Mouse (Mus musculus) embryonic facial prominence, embryonic 11.5 days (tissue): ENCODE data around the gene Armc8. TPM values are rescaled to one million over a fixed set of nuclear protein-coding genes. Genes with fewer than 3 reads are reported as not detected.

Experiments used
- ATAC-seq: fragments of 200-750 bp; cut with Nextera tagmentation; replicated peaks from 2 replicates; pipeline ENCODE4 v1.8.0; 2017; ENCODE audit warnings: low read depth; ENCODE audit not compliant: insufficient number of reproducible peaks, low FRiP score, low TSS enrichment
- DNase-seq: peaks from one replicate; pipeline ENCODE4 v3.0.0-alpha.2; 2015; ENCODE audit warnings: low spot score
- H3K27ac ChIP-seq: fragments of 300-500 bp; sonication (generic); replicated peaks from 2 replicates; pipeline ENCODE4 v1.5.1; 2014; ENCODE audit warnings: mild to moderate bottlenecking, low read depth, low read length, control low read depth
- H3K27me3 ChIP-seq: fragments of 300-500 bp; sonication (generic); 2 replicates; pipeline ENCODE4 v1.6.1; 2014; ENCODE audit warnings: mild to moderate bottlenecking, low read length, moderate library complexity, mixed read lengths; ENCODE audit not compliant: control insufficient read depth, insufficient read depth
- H3K36me3 ChIP-seq: fragments of 300-500 bp; sonication (generic); replicated peaks from 2 replicates; pipeline ENCODE4 v1.6.1; 2014; ENCODE audit warnings: low read depth, mild to moderate bottlenecking, low read length, moderate library complexity, mixed read lengths; ENCODE audit not compliant: control insufficient read depth, insufficient read depth
- H3K4me1 ChIP-seq: fragments of 300-500 bp; sonication (generic); 2 replicates; pipeline ENCODE4 v1.6.1; 2014; ENCODE audit warnings: low read length, mixed read lengths; ENCODE audit not compliant: control insufficient read depth, insufficient read depth
- H3K4me2 ChIP-seq: fragments of 300-500 bp; sonication (generic); 2 replicates; pipeline ENCODE4 v1.6.1; 2014; ENCODE audit warnings: low read depth, mild to moderate bottlenecking, control low read depth, low read length, moderate library complexity
- H3K4me3 ChIP-seq: fragments of 300-500 bp; sonication (generic); 2 replicates; pipeline ENCODE4 v1.5.1; 2014; ENCODE audit warnings: low read depth, low read length, control low read depth
- H3K9ac ChIP-seq: fragments of 300-500 bp; sonication (generic); replicated peaks from 2 replicates; pipeline ENCODE4 v1.6.1; 2014; ENCODE audit warnings: mild to moderate bottlenecking, control low read depth, low read length
- H3K9me3 ChIP-seq: fragments of 300-500 bp; sonication (generic); replicated peaks from 2 replicates; pipeline ENCODE4 v1.6.1; 2016; ENCODE audit warnings: mild to moderate bottlenecking, low read length, inconsistent platforms, mixed read lengths; ENCODE audit not compliant: control insufficient read depth
- WGBS: fragments of 180-500 bp; shearing (Covaris S2); extraction: QIAGEN DNeasy Blood & Tissue Kit; methylation state at CpG from one replicate; pipeline ENCODE4 v1.1.7; 2014; 5-methylcytosine and 5-hydroxymethylcytosine counted together
- polyA plus RNA-seq: library from polyadenylated mRNA; unstranded; fragments of >200 nt; fragmentation: Nextera tagmentation; extraction: Ambion mirVana; gene quantifications from 2 replicates; pipeline ENCODE4 v1.2.1, GENCODE M21; 2014

Armc8 gene
- polyA plus RNA-seq, 1 experiment from 2014 or later = 27.2 TPM

- H3K9ac ChIP-seq = no peak overlapping the region
- H3K27ac ChIP-seq = no peak overlapping the region
- no peaks in the 10 kb centered on the region for H3K36me3 ChIP-seq
- H3K27me3 ChIP-seq = peaks cover 9% of the 10 kb centered on the region
- WGBS = 70% methylated on average over 8 of the region's 8 CpGs
- DNase-seq (no peak), ATAC-seq (no peak)
- H3K4me2 ChIP-seq = no peak overlapping the region
- no peaks in the 10 kb centered on the region for H3K9me3 ChIP-seq
- H3K4me3 ChIP-seq = no peak overlapping the region
- peaks cover 6% of the 10 kb centered on the region for H3K4me1 ChIP-seq
Observed at GRCm38 (mm10) chr9:99439064-99439463, 129.6 kb downstream of the Armc8 start.

GRCm38 (mm10) chr9:99437781-99438565, 130.7 kb downstream of the Armc8 start:
- H3K36me3 ChIP-seq = no peaks in the 10 kb centered on the region
- no peak overlapping the region for H3K9ac ChIP-seq
- ATAC-seq (no peak), DNase-seq (no peak)
- no peak overlapping the region for H3K27ac ChIP-seq
- no peak overlapping the region for H3K4me2 ChIP-seq
- no peaks in the 10 kb centered on the region for H3K9me3 ChIP-seq
- H3K27me3 ChIP-seq = peaks cover 9% of the 10 kb centered on the region
- no peak overlapping the region for H3K4me3 ChIP-seq
- WGBS = 77% methylated on average over 12 of the region's 12 CpGs
- H3K4me1 ChIP-seq = peaks cover 6% of the 10 kb centered on the region

- WGBS = 18% methylated on average over 27 of the region's 27 CpGs
- peak within 1 kb of the TSS; percentile 91 for H3K4me2 ChIP-seq
- H3K9ac ChIP-seq = peak within 1 kb of the TSS; percentile 91
- no peak for DNase-seq
- H3K4me3 ChIP-seq = peak within 1 kb of the TSS; percentile 83
- H3K9me3 ChIP-seq = no peaks in the 10 kb centered on the region
- peak within 1 kb of the TSS; percentile 20; the same call in 1 of the 2 replicates for H3K27ac ChIP-seq
- peaks cover 9% of the 10 kb centered on the region for H3K27me3 ChIP-seq
- no peaks in the 10 kb centered on the region for H3K36me3 ChIP-seq
- peaks cover 6% of the 10 kb centered on the region for H3K4me1 ChIP-seq
- no peak for ATAC-seq
Observed at GRCm38 (mm10) chr9:99437031-99437764, 131.5 kb downstream of the Armc8 start, which contains the start of gene Mras. Mras (minus strand) TSS chr9:99437381.

- Histone ChIP-seq H3K4me3 (peak overlapping the region; percentile 83), H3K27me3 (peaks cover 9% of the 10 kb centered on the region), H3K4me1 (peaks cover 6% of the 10 kb centered on the region), H3K9ac (peak overlapping the region; percentile 91), H3K27ac (peak overlapping the region; percentile 20; the same call in 1 of the 2 replicates), H3K4me2 (peak overlapping the region; percentile 91), H3K9me3 (no peaks in the 10 kb centered on the region), H3K36me3 (no peaks in the 10 kb centered on the region)
- under 1% methylated on average over 68 of the region's 86 CpGs for WGBS
- peak; percentile 66 for DNase-seq
- ATAC-seq = peak; percentile 61
Observed at GRCm38 (mm10) chr9:99436182-99437030, 132.3 kb downstream of the Armc8 start.

GRCm38 (mm10) chr9:99435619-99436181, 133.0 kb downstream of the Armc8 start:
- 0 out of 2 replicates have a peak overlapping the region, but pooled peaks have one; percentile 20 for H3K27ac ChIP-seq
- peak overlapping the region; percentile 91 for H3K4me2 ChIP-seq
- peaks cover 6% of the 10 kb centered on the region for H3K4me1 ChIP-seq
- peak; percentile 33 for DNase-seq
- peak overlapping the region; percentile 91 for H3K9ac ChIP-seq
- 13% methylated on average over 16 of the region's 16 CpGs for WGBS
- no peaks in the 10 kb centered on the region for H3K9me3 ChIP-seq
- peaks cover 9% of the 10 kb centered on the region for H3K27me3 ChIP-seq
- peak; percentile 37 for ATAC-seq
- peak overlapping the region; percentile 83 for H3K4me3 ChIP-seq
- no peaks in the 10 kb centered on the region for H3K36me3 ChIP-seq

- Histone ChIP-seq H3K27me3 (peaks cover 9% of the 10 kb centered on the region), H3K27ac (no peak overlapping the region; the same call in 1 of the 2 replicates), H3K9ac (peak overlapping the region; percentile 91), H3K4me1 (peaks cover 6% of the 10 kb centered on the region), H3K36me3 (no peaks in the 10 kb centered on the region), H3K4me3 (peak overlapping the region; percentile 83), H3K4me2 (peak overlapping the region; percentile 91), H3K9me3 (no peaks in the 10 kb centered on the region)
- DNase-seq (peak; percentile 61), ATAC-seq (peak; percentile 46)
- 23% methylated on average over 14 of the region's 14 CpGs for WGBS
Observed at GRCm38 (mm10) chr9:99434892-99435618, 133.6 kb downstream of the Armc8 start.

- Histone ChIP-seq H3K4me2 (no peak overlapping the region), H3K27me3 (peaks cover 4% of the 10 kb centered on the region), H3K27ac (no peak overlapping the region), H3K36me3 (no peaks in the 10 kb centered on the region), H3K4me3 (no peak overlapping the region), H3K9me3 (no peaks in the 10 kb centered on the region), H3K9ac (no peak overlapping the region), H3K4me1 (peaks cover 6% of the 10 kb centered on the region)
- no peak for DNase-seq
- ATAC-seq = no peak
- 85% methylated on average over 4 of the region's 4 CpGs for WGBS
Observed at GRCm38 (mm10) chr9:99432478-99432877, 136.2 kb downstream of the Armc8 start.
